8 mouse cellular contexts compared by ENCODE assay signal in genomic region chr5:136246452-136246838, GRCm38 (mm10). TPM values are rescaled to one million over a fixed set of nuclear protein-coding genes. Genes with fewer than 3 reads are reported as not detected.
DNase-seq lines count a peak whose midpoint lies in the region; ATAC-seq lines count a peak whose summit lies in the region.

Gene Sh2b2, minus strand, starts transcription at chr5:136246556.

- DNase-seq in kidney, adult 18-20 months = no peak
- DNase-seq in adrenal gland, postnatal 4 days (ENCODE audit: low spot score in 2 of 2) = no peak
- DNase-seq in lung, postnatal 36 days = peak; percentile 17
- no peak for DNase-seq in Muller cell, postnatal 12 days (ENCODE audit: inconsistent ontology term)
- DNase-seq in urinary bladder, adult 18-20 months (ENCODE audit: low spot score in 2 of 2) = no peak
- DNase-seq in layer of hippocampus, adult 18-20 months (ENCODE audit: low spot score in 2 of 2) = no peak

- peak within 1 kb of the TSS; percentile 98 for H3K4me2 ChIP-seq in kidney, embryonic 15.5 days
- peak within 1 kb of the TSS; percentile 99 for H3K4me2 ChIP-seq in heart, embryonic 15.5 days

- H3K36me3 ChIP-seq in kidney, embryonic 15.5 days = peaks cover 10% of the 10 kb centered on the region; the same call in 1 of the 2 replicates
- H3K36me3 ChIP-seq in heart, embryonic 15.5 days = 0 out of 2 replicates have a peak, but pooled peaks cover 4% of the 10 kb centered on the region

- H3K27ac ChIP-seq in kidney, embryonic 15.5 days = peak within 1 kb of the TSS; percentile 87
- peak within 1 kb of the TSS; percentile 74; the same call in 1 of the 2 replicates for H3K27ac ChIP-seq in heart, embryonic 15.5 days

- H3K9ac ChIP-seq in kidney, embryonic 15.5 days = peak within 1 kb of the TSS; percentile 62
- no peak within 1 kb of the TSS for H3K9ac ChIP-seq in heart, embryonic 15.5 days

- H3K4me3 ChIP-seq in kidney, embryonic 15.5 days (replicated peaks) = peak within 1 kb of the TSS; percentile 75
- peak within 1 kb of the TSS; percentile 85 for H3K4me3 ChIP-seq in heart, embryonic 15.5 days

- ATAC-seq in kidney, embryonic 15.5 days (replicated peaks; ENCODE audit: low FRiP score) = no peak
- ATAC-seq in heart, embryonic 15.5 days (replicated peaks; ENCODE audit: insufficient number of reproducible peaks, insufficient read depth, low FRiP score, low read depth) = no peak

- no peaks in the 10 kb centered on the region; the same call in 1 of the 2 replicates for H3K27me3 ChIP-seq in kidney, embryonic 15.5 days
- peaks cover 18% of the 10 kb centered on the region for H3K27me3 ChIP-seq in heart, embryonic 15.5 days

- peaks cover 26% of the 10 kb centered on the region for H3K4me1 ChIP-seq in kidney, embryonic 15.5 days
- H3K4me1 ChIP-seq in heart, embryonic 15.5 days (replicated peaks) = peaks cover 21% of the 10 kb centered on the region

- no peaks in the 10 kb centered on the region for H3K9me3 ChIP-seq in kidney, embryonic 15.5 days (replicated peaks)
- H3K9me3 ChIP-seq in heart, embryonic 15.5 days (replicated peaks) = no peaks in the 10 kb centered on the region

- 88% methylated on average over 2 of the region's 2 CpGs for WGBS in kidney, embryonic 15.5 days
- 78% methylated on average over 2 of the region's 2 CpGs for WGBS in heart, embryonic 15.5 days

RNA-seq across cellular contexts. Expression of gene Sh2b2, which starts in this region (rescaled TPM):
- polyA plus RNA-seq in kidney, embryonic 15.5 days (2015; fragmentation: Nextera tagmentation; extraction: Ambion mirVana) = 5.0 and 5.2 TPM in 2 replicates
- total RNA-seq in adrenal gland, postnatal 4 days (2021) = 10 to 100 TPM; 15.6 to 18.6 TPM
- 1.1 and 2.3 TPM in 2 replicates for polyA plus RNA-seq in heart, embryonic 15.5 days (2015; fragmentation: Nextera tagmentation; extraction: Ambion mirVana)
- total RNA-seq in layer of hippocampus, adult 18-20 months (2021) = 1 to 10 TPM; 6.5 to 7.7 TPM
